Comparison of ENCODE assay signal across 9 mouse cellular contexts in genomic region chr1:88757162-88757561, GRCm38 (mm10). TPM values are rescaled to one million over a fixed set of nuclear protein-coding genes. Genes with fewer than 3 reads are reported as not detected.
DNase-seq lines count a peak whose midpoint lies in the region; ATAC-seq and TF ChIP-seq lines count a peak whose summit lies in the region.
"Had no signal": no experiment of that assay in that cellular context is flagged by ENCODE, and none has a peak within 500 bp of the region (broad histone marks: within the 10 kb centered on the region; RNA-seq: fewer than 3 reads in every experiment).

No protein-coding gene starts in this region.

- no peaks in the 10 kb centered on the region for H3K9me3 ChIP-seq in stomach, embryonic 14.5 days (ENCODE audit: control insufficient read depth, low read depth, low read length)
- no peaks in the 10 kb centered on the region for H3K9me3 ChIP-seq in liver, postnatal 0 days (ENCODE audit: low read length)
- H3K9me3 ChIP-seq: neural tube, embryonic 12.5 days had no signal

- H3K27ac ChIP-seq in stomach, embryonic 14.5 days (ENCODE audit: low read length) = peak overlapping the region; percentile 44; the same call in 1 of the 2 replicates
- H3K27ac ChIP-seq in liver, postnatal 0 days (ENCODE audit: low read depth) = no peak overlapping the region
- H3K27ac ChIP-seq: neural tube, embryonic 12.5 days had no signal

- H3K4me2 ChIP-seq in stomach, embryonic 14.5 days (replicated peaks; ENCODE audit: low read depth, low read length) = no peak overlapping the region
- no peak overlapping the region for H3K4me2 ChIP-seq in liver, postnatal 0 days (ENCODE audit: low read depth, low read length)
- H3K4me2 ChIP-seq: neural tube, embryonic 12.5 days had no signal

- DNase-seq in ZHBTc4 (ENCODE audit: low read depth, low spot score) = peak; percentile 44
- DNase-seq in embryo, embryonic 10.5 days (ENCODE audit: low spot score) = peak; percentile 40
- peak; percentile 57 to 59 for DNase-seq in heart, postnatal 10 days
- DNase-seq in left cerebral cortex, postnatal 36 days (ENCODE audit: low spot score in 2 of 2) = peak; percentile 51 to 57
- no peak for DNase-seq in cerebellum, adult 11-12 months
- DNase-seq in liver, postnatal 0 days = no peak

- H3K4me3 ChIP-seq in stomach, embryonic 14.5 days (ENCODE audit: low read depth, low read length) = no peak overlapping the region
- H3K4me3 ChIP-seq in liver, postnatal 0 days (ENCODE audit: low read depth, low read length) = no peak overlapping the region
- H3K4me3 ChIP-seq: neural tube, embryonic 12.5 days had no signal

- intact Hi-C loops in heart, postnatal 10 days (cut with DNase I) = loop anchor here (5.0 to 10.0 kb wide), 4 partner anchors 178 to 878 kb away; partner anchors contain the start of gene Sh3bp4
- intact Hi-C loops in left cerebral cortex, postnatal 36 days (cut with DNase I) = loop anchor here (5.0 kb wide), 1 partner anchor 315 kb away; the partner anchor contains the start of gene Sh3bp4

- H3K9ac ChIP-seq in stomach, embryonic 14.5 days (replicated peaks; ENCODE audit: low read depth, low read length) = no peak overlapping the region
- no peak overlapping the region for H3K9ac ChIP-seq in liver, postnatal 0 days (replicated peaks)
- H3K9ac ChIP-seq: neural tube, embryonic 12.5 days had no signal

- no peaks in the 10 kb centered on the region for H3K27me3 ChIP-seq in stomach, embryonic 14.5 days (ENCODE audit: control insufficient read depth, insufficient read depth, low read length)
- H3K27me3 ChIP-seq in liver, postnatal 0 days (ENCODE audit: insufficient read depth, low read length) = no peaks in the 10 kb centered on the region
- H3K27me3 ChIP-seq: neural tube, embryonic 12.5 days had no signal

- TF ChIP-seq CTCF in liver, postnatal 0 days (IDR thresholded peaks at IDR 0.05; ENCODE audit: low read depth) = no peak

- no peak for ATAC-seq in stomach, embryonic 14.5 days (ENCODE audit: insufficient number of reproducible peaks, insufficient read depth, low FRiP score, low read depth)
- ATAC-seq in inflammation-experienced regulatory T-cells, adult 6 months = no peak
- ATAC-seq in liver, postnatal 0 days = no peak

- peaks cover 15% of the 10 kb centered on the region for H3K4me1 ChIP-seq in stomach, embryonic 14.5 days (ENCODE audit: control insufficient read depth, insufficient read depth, low read length)
- no peaks in the 10 kb centered on the region for H3K4me1 ChIP-seq in liver, postnatal 0 days (ENCODE audit: insufficient read depth)

- TF ChIP-seq EP300 in liver, postnatal 0 days (IDR thresholded peaks at IDR 0.05; ENCODE audit: low read depth) = no peak

- H3K36me3 ChIP-seq in stomach, embryonic 14.5 days (ENCODE audit: control insufficient read depth, insufficient read depth, low read length) = no peaks in the 10 kb centered on the region
- H3K36me3 ChIP-seq in liver, postnatal 0 days (replicated peaks; ENCODE audit: insufficient read depth, low read length) = no peaks in the 10 kb centered on the region
- H3K36me3 ChIP-seq: neural tube, embryonic 12.5 days had no signal

- 49% methylated on average over 7 of the region's 7 CpGs for WGBS in stomach, embryonic 14.5 days
- WGBS in liver, postnatal 0 days (ENCODE audit: insufficient replicate concordance) = 73% methylated on average over 7 of the region's 7 CpGs

RNA-seq across cellular contexts. Expression of gene Arl4c, which starts 55.1 kb away (rescaled TPM):
- total RNA-seq in heart, postnatal 10 days (2021) = 10 to 100 TPM; 18.8 to 21.0 TPM
- total RNA-seq in left cerebral cortex, postnatal 36 days (2021) = 10 to 100 TPM; 31.4 to 40.0 TPM
- polyA plus RNA-seq in stomach, embryonic 14.5 days (2014; fragmentation: Nextera tagmentation; extraction: Ambion mirVana) = 6.5 TPM in 2 replicates
- 10 to 100 TPM in 2 of 3 experiments, 1 to 10 TPM in 1; 9.6 to 20.2 (median 12.6) TPM for polyA plus RNA-seq in inflammation-experienced regulatory T-cells, adult 6 months (2017; shearing (Covaris generic))
- polyA plus RNA-seq in liver, postnatal 0 days (2015; fragmentation: Nextera tagmentation; extraction: Ambion mirVana) = 1.5 and 1.7 TPM in 2 replicates

Comparison
In these comparisons a context has a peak if more than half of its experiments do, and no peak if none do; other contexts are left out.
1. DNase-seq: peak in ZHBTc4 (single experiment), embryo, embryonic 10.5 days (single experiment), heart, postnatal 10 days (2 of 2) and left cerebral cortex, postnatal 36 days (2 of 2); none in cerebellum, adult 11-12 months (single experiment) and liver, postnatal 0 days (single experiment).